Mouse (Mus musculus) heart, embryonic 14.5 days (tissue): ENCODE data around the gene Nol4l. TPM values are rescaled to one million over a fixed set of nuclear protein-coding genes. Genes with fewer than 3 reads are reported as not detected.

Experiments used
- ATAC-seq: fragments of 200-750 bp; cut with Nextera tagmentation; 2 replicates; pipeline ENCODE4 v1.8.0; 2017; ENCODE audit warnings: low read depth, moderate TSS enrichment; ENCODE audit not compliant: insufficient number of reproducible peaks, insufficient read depth, low FRiP score
- H3K27ac ChIP-seq, 2 experiments: fragments of 200-500 bp in 1 of 2; fragments of 300-500 bp in 1 of 2; sonication (generic) in 1 of 2; replicated peaks in 1 of 2; 2 replicates each; pipeline ENCODE4 v1.5.1; 2012 to 2014; ENCODE audit warnings: low read depth in 2 of 2, low read length in 2 of 2, control low read depth in 1 of 2, mild to moderate bottlenecking in 1 of 2, mixed read lengths in 1 of 2; ENCODE audit not compliant: control insufficient read depth in 1 of 2, insufficient read depth in 1 of 2
- H3K27me3 ChIP-seq: fragments of 300-500 bp; sonication (generic); 2 replicates; pipeline ENCODE4 v1.6.1; 2014; ENCODE audit warnings: mild to moderate bottlenecking, low read length, control low read depth; ENCODE audit not compliant: control insufficient read depth, insufficient read depth
- H3K36me3 ChIP-seq: fragments of 300-500 bp; sonication (generic); 2 replicates; pipeline ENCODE4 v1.6.1; 2014; ENCODE audit warnings: mild to moderate bottlenecking, control low read depth, low read length, mixed read lengths; ENCODE audit not compliant: control insufficient read depth, insufficient read depth
- H3K4me1 ChIP-seq, 2 experiments: fragments of 200-500 bp in 1 of 2; fragments of 300-500 bp in 1 of 2; sonication (generic) in 1 of 2; 2 replicates each; pipeline ENCODE4 v1.6.1; 2012 to 2014; ENCODE audit warnings: low read length in 2 of 2, control low read depth in 1 of 2, mixed read lengths in 1 of 2; ENCODE audit not compliant: control insufficient read depth in 2 of 2, insufficient read depth in 2 of 2
- H3K4me2 ChIP-seq: fragments of 300-500 bp; sonication (generic); 2 replicates; pipeline ENCODE4 v1.6.1; 2014; ENCODE audit warnings: mild to moderate bottlenecking, low read length
- H3K4me3 ChIP-seq, 2 experiments: fragments of 200-500 bp in 1 of 2; fragments of 300-500 bp in 1 of 2; sonication (generic) in 1 of 2; 2 replicates each; pipeline ENCODE4 v1.5.1; 2012 to 2014; ENCODE audit warnings: low read length in 2 of 2, mild to moderate bottlenecking in 2 of 2, control low read depth in 1 of 2, low read depth in 1 of 2, moderate library complexity in 1 of 2; ENCODE audit not compliant: control insufficient read depth in 1 of 2, insufficient read depth in 1 of 2
- H3K9ac ChIP-seq: fragments of 300-500 bp; sonication (generic); 2 replicates; pipeline ENCODE4 v1.6.1; 2014; ENCODE audit warnings: mild to moderate bottlenecking, low read length
- H3K9me3 ChIP-seq: fragments of 300-500 bp; sonication (generic); 2 replicates; pipeline ENCODE4 v1.6.1; 2016; ENCODE audit warnings: low read length, control low read depth; ENCODE audit not compliant: control insufficient read depth
- WGBS: fragments of 180-500 bp; shearing (Covaris S2); extraction: QIAGEN DNeasy Blood & Tissue Kit; methylation state at CpG from one replicate; pipeline ENCODE4 v1.1.7; 2014; 5-methylcytosine and 5-hydroxymethylcytosine counted together
- polyA plus RNA-seq: library from polyadenylated mRNA; unstranded; fragments of >200 nt; fragmentation: Nextera tagmentation; extraction: Ambion mirVana; gene quantifications from 2 replicates; pipeline ENCODE4 v1.2.1, GENCODE M21; 2014

Nol4l gene
- 10.0 and 12.6 TPM in 2 replicates for polyA plus RNA-seq

DNA sequence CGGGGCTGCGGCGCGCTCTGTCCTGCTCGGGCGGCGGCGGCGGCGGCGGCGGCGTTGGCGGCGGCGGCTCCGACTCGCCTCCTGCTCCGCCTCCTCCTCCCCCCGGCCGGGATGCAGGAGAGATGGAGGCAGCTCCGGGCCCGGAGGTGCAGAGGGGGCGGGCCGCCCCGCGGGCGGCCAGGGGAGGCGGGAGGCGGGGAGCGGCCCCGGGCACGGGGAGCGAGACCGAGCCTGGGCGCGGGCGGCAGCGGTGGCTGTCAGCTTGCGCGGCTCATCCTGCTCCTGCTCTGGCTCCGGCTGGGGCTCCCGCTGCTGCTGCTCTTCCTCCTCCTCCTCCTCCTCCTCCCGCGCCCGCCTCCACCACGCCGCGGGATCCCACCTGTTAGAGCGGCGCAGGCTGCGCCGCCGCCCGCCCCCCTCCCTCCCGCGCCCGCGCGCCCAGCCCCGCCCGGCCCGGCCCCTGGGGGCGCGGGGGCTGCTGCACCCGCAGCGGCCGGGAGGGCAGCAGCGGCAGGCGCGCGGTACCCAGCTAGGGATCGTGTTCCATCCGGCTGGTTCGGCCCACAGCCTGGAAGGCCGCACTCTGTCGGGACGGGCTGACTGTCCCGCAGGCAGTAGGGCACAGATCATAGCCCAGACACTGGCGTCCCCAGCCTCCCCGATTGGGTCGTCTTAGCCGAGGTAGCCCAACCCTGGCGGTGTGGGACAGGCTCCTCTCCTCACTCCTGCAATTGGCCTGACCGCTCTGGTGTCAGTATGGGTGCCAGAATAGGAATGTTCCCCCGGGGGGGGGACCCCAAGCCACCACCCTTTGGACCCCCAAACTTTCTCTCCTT is at the start of gene Nol4l:
TSS of gene Nol4l (minus strand) at position 41 of the 836 bp plus-strand sequence.
- no peak for ATAC-seq
- Histone ChIP-seq H3K9me3 (no peaks in the 10 kb centered on the region), H3K27ac (peak within 1 kb of the TSS; percentile 56 to 87; a peak in 3 of 4 replicates), H3K27me3 (no peaks in the 10 kb centered on the region; the same call in 1 of the 2 replicates), H3K4me1 (peaks cover 19 to 32% of the 10 kb centered on the region in 2 experiments), H3K4me3 (peak within 1 kb of the TSS; percentile 75), H3K4me2 (peak within 1 kb of the TSS; percentile 96), H3K9ac (peak within 1 kb of the TSS; percentile 89), H3K36me3 (no peaks in the 10 kb centered on the region)
- 2% methylated on average over 38 of the region's 86 CpGs for WGBS

DNA sequence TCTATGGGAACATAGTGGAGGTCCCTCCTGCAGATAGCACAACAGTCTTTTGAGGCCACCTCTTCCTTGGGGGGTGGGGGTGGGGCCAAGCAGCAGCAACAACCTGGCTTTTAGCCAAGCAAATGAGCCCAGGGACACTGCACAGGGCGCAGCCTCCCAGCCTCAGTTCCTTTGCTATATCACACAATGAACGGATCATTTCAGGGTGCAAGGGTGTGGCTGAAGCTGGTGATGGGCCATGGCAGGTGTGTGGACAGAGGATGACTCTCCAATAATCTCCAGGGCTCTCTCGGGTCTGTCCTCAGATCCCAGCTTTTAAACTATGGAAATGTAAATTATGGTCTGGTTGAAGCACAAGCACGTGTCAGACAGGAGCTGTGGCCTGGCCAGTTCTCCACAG is 47.4 kb upstream of the Nol4l start:
- no peaks in the 10 kb centered on the region for H3K9me3 ChIP-seq
- no peaks in the 10 kb centered on the region for H3K36me3 ChIP-seq
- H3K9ac ChIP-seq = no peak overlapping the region
- no peak overlapping the region for H3K27ac ChIP-seq
- peaks cover 5% of the 10 kb centered on the region in 2 experiments; a peak in 2 of 4 replicates for H3K4me1 ChIP-seq
- H3K4me2 ChIP-seq = no peak overlapping the region
- 57% methylated on average over 4 of the region's 4 CpGs for WGBS
- no peak overlapping the region for H3K4me3 ChIP-seq
- ATAC-seq = no peak
- H3K27me3 ChIP-seq = no peaks in the 10 kb centered on the region

GRCm38 (mm10) chr2:153576150-153576549 is 46.4 kb upstream of the Nol4l start:
- Histone ChIP-seq H3K9me3 (no peaks in the 10 kb centered on the region), H3K4me1 (peaks cover 5% of the 10 kb centered on the region in 2 experiments; a peak in 2 of 4 replicates), H3K27me3 (no peaks in the 10 kb centered on the region), H3K27ac (no peak overlapping the region), H3K4me2 (no peak overlapping the region), H3K4me3 (no peak overlapping the region), H3K9ac (no peak overlapping the region), H3K36me3 (no peaks in the 10 kb centered on the region)
- 74% methylated on average over 3 of the region's 3 CpGs for WGBS
- no peak for ATAC-seq

GRCm38 (mm10) chr2:153575554-153575953 is 45.8 kb upstream of the Nol4l start:
- no peak for ATAC-seq

DNA sequence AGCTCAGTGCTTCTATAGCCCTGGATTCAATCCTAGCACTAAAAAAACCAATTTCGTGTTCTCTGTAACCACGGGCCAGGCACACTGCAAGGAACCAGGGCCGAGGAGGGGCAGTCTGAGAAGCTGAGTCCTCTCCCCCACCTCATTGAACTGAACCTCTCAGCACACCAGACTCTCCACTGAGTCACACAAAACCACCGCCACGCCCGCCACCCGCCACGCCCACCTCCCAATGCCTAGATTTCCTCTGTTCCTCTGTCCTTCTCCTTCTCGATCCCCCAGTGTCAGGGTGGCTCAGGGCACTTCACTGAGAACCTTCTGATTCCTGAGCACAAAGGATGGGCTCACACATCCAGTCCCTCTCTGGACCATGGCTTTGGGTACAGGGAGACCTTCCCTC is 43.3 kb upstream of the Nol4l start:
- no peak overlapping the region for H3K4me3 ChIP-seq
- H3K4me1 ChIP-seq = peaks cover 5 to 8% of the 10 kb centered on the region in 2 experiments
- no peak overlapping the region for H3K4me2 ChIP-seq
- H3K9ac ChIP-seq = no peak overlapping the region
- H3K36me3 ChIP-seq = no peaks in the 10 kb centered on the region
- ATAC-seq = no peak
- no peaks in the 10 kb centered on the region for H3K9me3 ChIP-seq
- 80% methylated on average over 9 of the region's 9 CpGs for WGBS
- H3K27me3 ChIP-seq = no peaks in the 10 kb centered on the region
- no peak overlapping the region for H3K27ac ChIP-seq

More at GRCm38 (mm10) chr2:153575554-153575953, 45.8 kb upstream of the Nol4l start:
- Histone ChIP-seq H3K27ac (no peak overlapping the region), H3K4me3 (no peak overlapping the region), H3K9ac (no peak overlapping the region), H3K27me3 (no peaks in the 10 kb centered on the region), H3K4me1 (peaks cover 3 to 5% of the 10 kb centered on the region in 2 experiments; a peak in 2 of 4 replicates), H3K9me3 (no peaks in the 10 kb centered on the region), H3K4me2 (no peak overlapping the region), H3K36me3 (no peaks in the 10 kb centered on the region)
- 56% methylated on average over 6 of the region's 6 CpGs for whole genome bisulfite sequencing

GRCm38 (mm10) chr2:153568541-153568940 is 38.8 kb upstream of the Nol4l start:
- Histone ChIP-seq H3K9ac (0 out of 2 replicates have a peak overlapping the region, but pooled peaks have one; percentile 11), H3K27me3 (no peaks in the 10 kb centered on the region), H3K4me2 (no peak overlapping the region), H3K27ac (0 out of 4 replicates have a peak overlapping the region, but pooled peaks of 1 of the 2 experiments have one; percentile 19), H3K36me3 (no peaks in the 10 kb centered on the region), H3K4me1 (peaks cover 3 to 6% of the 10 kb centered on the region in 2 experiments), H3K9me3 (no peaks in the 10 kb centered on the region), H3K4me3 (no peak overlapping the region)
- 81% methylated on average over 6 of the region's 6 CpGs for WGBS
- no peak for ATAC-seq

DNA sequence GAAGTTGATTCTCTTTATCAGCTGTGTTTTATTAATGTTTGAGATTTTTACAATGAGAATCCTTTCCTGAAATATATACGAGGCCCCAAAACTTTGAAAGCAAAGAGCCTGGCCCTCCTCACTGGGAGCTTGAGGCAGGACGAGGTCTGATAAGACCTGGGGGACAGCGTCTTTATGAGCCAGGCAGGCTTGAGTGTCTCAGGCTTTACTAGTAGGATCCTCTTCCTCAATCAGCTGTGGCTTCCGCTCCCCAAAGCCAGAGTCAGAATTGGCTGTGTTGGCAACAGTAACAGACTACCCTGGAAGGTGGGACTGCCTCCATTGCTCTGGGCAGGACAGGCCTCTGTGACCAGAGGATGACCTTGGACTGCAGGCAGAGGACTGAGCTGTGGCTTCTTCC is 38.2 kb upstream of the Nol4l start:
- Histone ChIP-seq H3K9me3 (no peaks in the 10 kb centered on the region), H3K4me3 (no peak overlapping the region), H3K27me3 (no peaks in the 10 kb centered on the region), H3K27ac (0 out of 4 replicates have a peak overlapping the region, but pooled peaks have one; percentile 19 to 32), H3K9ac (peak overlapping the region; percentile 11; the same call in 1 of the 2 replicates), H3K4me2 (no peak overlapping the region), H3K4me1 (peaks cover 3 to 6% of the 10 kb centered on the region in 2 experiments), H3K36me3 (no peaks in the 10 kb centered on the region)
- WGBS = 32% methylated on average over 4 of the region's 4 CpGs
- ATAC-seq = no peak
